Comparison of ENCODE assay signal across 1 mouse cellular context in genomic region chr8:105170381-105171115, GRCm38 (mm10).
TF ChIP-seq lines count a peak whose summit lies in the region.

Cbfb (plus strand) TSS chr8:105170674.

TF ChIP-seq in MEL, 35 proteins besides CTCF, POLR2A, EP300 and RAD21 (continued from another document):
- TF ChIP-seq HCFC1 (IDR thresholded peaks at IDR 0.05; ENCODE audit: low read depth, low read length) (peak; percentile 62), POLR2AphosphoS5 (IDR thresholded peaks at IDR 0.05; ENCODE audit: borderline replicate concordance, low read depth, low read length) (no peak), RCOR1 (IDR thresholded peaks at IDR 0.05; ENCODE audit: low read depth, low read length) (no peak), KAT2A (conservative IDR thresholded peaks at IDR 0.05; ENCODE audit: low read depth, low read length) (no peak), USF2 (IDR thresholded peaks at IDR 0.05; ENCODE audit: borderline replicate concordance in 1 of 2, insufficient read depth in 1 of 2, low read depth in 1 of 2, low read length in 2 of 2) (no peak), ETS1 (IDR thresholded peaks at IDR 0.05; ENCODE audit: low read depth, low read length) (no peak), ZNF384 (IDR thresholded peaks at IDR 0.05; ENCODE audit: low read depth, low read length) (no peak), MAZ (IDR thresholded peaks at IDR 0.05; ENCODE audit: low read depth, low read length) (peak; percentile 79; the same call in 1 of the 2 replicates), USF1 (IDR thresholded peaks at IDR 0.05; ENCODE audit: low read depth, low read length) (no peak)
